Mouse (Mus musculus): ENCODE data around the gene Nqo1. TPM values are rescaled to one million over a fixed set of nuclear protein-coding genes. Genes with fewer than 3 reads are reported as not detected.

Nqo1 gene
- polyA plus RNA-seq, 1 experiment from 2014 or later = 21.2 TPM

DNA sequence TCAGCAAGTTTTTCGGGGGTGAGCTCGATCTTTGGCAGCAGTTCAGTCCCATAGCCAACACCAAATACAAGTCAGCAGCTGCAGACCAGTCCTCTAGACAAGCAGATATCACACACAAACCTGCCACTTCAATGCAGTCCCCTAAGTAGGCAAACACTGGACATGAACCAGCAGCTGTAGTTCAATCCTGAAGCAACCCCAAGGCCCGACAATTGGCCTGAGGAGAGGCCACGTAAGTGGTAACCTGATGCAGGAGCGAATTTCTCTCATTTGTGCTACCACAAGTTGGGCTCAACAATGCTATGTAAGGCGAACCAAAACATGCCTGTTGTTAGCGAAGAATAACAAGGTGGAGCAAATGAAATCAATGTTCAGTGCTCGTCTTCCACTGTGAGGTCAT is 22.3 kb downstream of the Nqo1 start:
- TF ChIP-seq CTCF (IDR thresholded peaks at IDR 0.05; ENCODE audit: low read depth) = no peak
- no peaks in the 10 kb centered on the region for H3K9me3 ChIP-seq (replicated peaks; ENCODE audit: low read length)
- ATAC-seq (replicated peaks; ENCODE audit: low FRiP score, low read depth) = no peak
- H3K9ac ChIP-seq (ENCODE audit: low read depth, low read length) = no peak overlapping the region
- 93% methylated on average over 8 of the region's 8 CpGs for WGBS
- no peak overlapping the region for H3K4me3 ChIP-seq (replicated peaks; ENCODE audit: low read depth, low read length)
- H3K4me1 ChIP-seq (replicated peaks; ENCODE audit: insufficient read depth, low read length) = no peaks in the 10 kb centered on the region
- H3K27me3 ChIP-seq (ENCODE audit: insufficient read depth, low read length) = no peaks in the 10 kb centered on the region
- peaks cover 20% of the 10 kb centered on the region for H3K36me3 ChIP-seq (ENCODE audit: insufficient read depth, low read length)
- no peak overlapping the region for H3K27ac ChIP-seq
- no peak for DNase-seq (ENCODE audit: low spot score)
- no peak overlapping the region for H3K4me2 ChIP-seq (ENCODE audit: low read length)

DNA sequence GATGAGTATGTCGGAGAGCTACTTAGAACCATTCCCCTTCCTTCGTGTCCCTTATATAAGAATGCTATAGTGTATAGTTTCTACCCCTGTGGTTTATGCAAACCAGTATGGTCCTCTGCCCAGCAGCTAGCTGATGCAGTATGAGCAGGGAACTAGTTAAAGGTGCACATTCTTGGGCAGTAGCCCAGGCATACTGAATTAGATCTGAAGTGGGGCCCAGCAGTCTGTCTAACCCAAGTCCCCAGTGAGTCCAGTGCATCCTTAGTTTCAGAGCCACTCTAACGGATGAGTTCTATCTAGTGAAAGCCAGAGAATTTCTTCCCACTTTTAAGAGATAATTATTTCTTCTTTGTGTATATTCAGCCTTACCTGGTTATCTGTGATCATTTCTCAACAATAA is 25.7 kb downstream of the Nqo1 start:
- Histone ChIP-seq H3K4me2 (ENCODE audit: low read length) (no peak overlapping the region), H3K27ac (no peak overlapping the region), H3K36me3 (ENCODE audit: insufficient read depth, low read length) (peaks cover 32% of the 10 kb centered on the region), H3K27me3 (ENCODE audit: insufficient read depth, low read length) (no peaks in the 10 kb centered on the region), H3K9me3 (replicated peaks; ENCODE audit: low read length) (no peaks in the 10 kb centered on the region), H3K4me1 (replicated peaks; ENCODE audit: insufficient read depth, low read length) (no peaks in the 10 kb centered on the region), H3K4me3 (replicated peaks; ENCODE audit: low read depth, low read length) (no peak overlapping the region), H3K9ac (ENCODE audit: low read depth, low read length) (no peak overlapping the region)
- no peak for TF ChIP-seq CTCF (IDR thresholded peaks at IDR 0.05; ENCODE audit: low read depth)
- ATAC-seq (replicated peaks; ENCODE audit: low FRiP score, low read depth) = no peak
- WGBS = 95% methylated on average over 3 of the region's 3 CpGs
- DNase-seq (ENCODE audit: low spot score) = no peak

DNA sequence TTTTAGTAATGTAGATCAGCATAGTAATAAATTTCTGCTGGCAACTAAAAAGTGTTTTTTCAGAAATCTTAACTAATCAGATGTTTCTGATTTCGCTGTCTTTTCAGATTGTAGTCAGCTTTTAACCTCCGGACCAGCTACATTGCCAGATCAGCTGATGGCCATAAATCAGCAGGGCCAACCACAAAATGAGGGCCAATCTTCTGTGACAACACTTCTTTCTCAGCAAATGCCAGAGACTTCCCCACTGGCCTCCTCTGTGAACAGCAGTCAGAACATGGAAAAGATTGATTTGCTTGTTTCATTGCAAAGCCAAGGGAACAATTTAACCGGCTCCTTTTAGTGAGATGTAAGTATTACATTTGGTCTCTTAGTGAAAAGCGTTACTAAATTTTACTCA is 32.7 kb downstream of the Nqo1 start:
- Histone ChIP-seq H3K36me3 (ENCODE audit: insufficient read depth, low read length) (peaks cover 56% of the 10 kb centered on the region), H3K4me1 (replicated peaks; ENCODE audit: insufficient read depth, low read length) (no peaks in the 10 kb centered on the region), H3K27me3 (ENCODE audit: insufficient read depth, low read length) (no peaks in the 10 kb centered on the region), H3K9me3 (replicated peaks; ENCODE audit: low read length) (no peaks in the 10 kb centered on the region), H3K4me2 (ENCODE audit: low read length) (no peak overlapping the region), H3K9ac (ENCODE audit: low read depth, low read length) (no peak overlapping the region), H3K4me3 (replicated peaks; ENCODE audit: low read depth, low read length) (no peak overlapping the region), H3K27ac (no peak overlapping the region)
- WGBS = 77% methylated on average over 4 of the region's 4 CpGs
- TF ChIP-seq CTCF (IDR thresholded peaks at IDR 0.05; ENCODE audit: low read depth) = no peak
- no peak for ATAC-seq (replicated peaks; ENCODE audit: low FRiP score, low read depth)
- no peak for DNase-seq (ENCODE audit: low spot score)

Other genes with a start within 250 kb of the Nqo1 start
- 16.8 and 17.1 TPM in 2 replicates for gene Nfat5, start 109.7 kb downstream of the Nqo1 start, polyA plus RNA-seq (2015; fragmentation: Nextera tagmentation; extraction: Ambion mirVana)
- gene Nob1, start 21.8 kb upstream of the Nqo1 start, polyA plus RNA-seq (2015; fragmentation: Nextera tagmentation; extraction: Ambion mirVana) = 47.5 and 50.0 TPM in 2 replicates
- gene Wwp2, start 33.2 kb upstream of the Nqo1 start, polyA plus RNA-seq (2015; fragmentation: Nextera tagmentation; extraction: Ambion mirVana) = 38.9 and 46.8 TPM in 2 replicates
- 191 and 204 TPM in 2 replicates for gene Psmd7, start 185.3 kb upstream of the Nqo1 start, polyA plus RNA-seq (2015; fragmentation: Nextera tagmentation; extraction: Ambion mirVana)

Data from kidney, postnatal 0 days (tissue).